Mouse (Mus musculus): ENCODE data around the gene Emp3. TPM values are rescaled to one million over a fixed set of nuclear protein-coding genes. Genes with fewer than 3 reads are reported as not detected.
"Not testable (repeated sequence)": the region's sequence is repeated elsewhere in the genome, so short reads cannot be mapped to it uniquely, and the experiment has no call there.

Gene Emp3
- total RNA-seq, 2 experiments from 2014 or later: 2.1 to 2.3 TPM

GRCm38 (mm10) chr7:45916056-45917003 lies 4.9 kb downstream of the Emp3 start:
- peak; percentile 76 to 77 for DNase-seq (ENCODE audit: low spot score in 2 of 2)

GRCm38 (mm10) chr7:45915011-45915410 lies 6.2 kb downstream of the Emp3 start:
- no peak for DNase-seq (ENCODE audit: low spot score in 2 of 2)

- no peak for DNase-seq (ENCODE audit: low spot score in 2 of 2)
These were observed 7.1 kb downstream of the Emp3 start for GRCm38 (mm10) chr7:45914067-45914466.

GRCm38 (mm10) chr7:45909145-45909544 lies 12.1 kb downstream of the Emp3 start:
- no peak for DNase-seq (ENCODE audit: low spot score in 2 of 2)

GRCm38 (mm10) chr7:45908384-45908783 lies 12.8 kb downstream of the Emp3 start:
- DNase-seq (ENCODE audit: low spot score in 2 of 2): no peak

GRCm38 (mm10) chr7:45906622-45907021 lies 14.6 kb downstream of the Emp3 start:
- no peak for DNase-seq (ENCODE audit: low spot score in 2 of 2)

- no peak for DNase-seq (ENCODE audit: low spot score in 2 of 2)
These were observed 18.7 kb downstream of the Emp3 start for GRCm38 (mm10) chr7:45902481-45903002.

- no peak for DNase-seq (ENCODE audit: low spot score in 2 of 2)
These were observed 19.6 kb downstream of the Emp3 start for GRCm38 (mm10) chr7:45901562-45901961.

- not testable (repeated sequence) for DNase-seq (ENCODE audit: low spot score in 2 of 2)
These were observed 23.1 kb downstream of the Emp3 start for GRCm38 (mm10) chr7:45898125-45898524.

- peak; percentile 32 to 61 for DNase-seq (ENCODE audit: low spot score in 2 of 2)
These were observed 23.9 kb downstream of the Emp3 start for GRCm38 (mm10) chr7:45897258-45897757.

- DNase-seq (ENCODE audit: low spot score in 2 of 2): peak; percentile 95 to 98
These were observed 24.5 kb downstream of the Emp3 start, which contains the start of the genes Syngr4 and Tmem143 for GRCm38 (mm10) chr7:45896517-45897257. Syngr4 (minus strand) TSS chr7:45896714. Tmem143 (plus strand) TSS chr7:45896941.

- no peak for DNase-seq (ENCODE audit: low spot score in 2 of 2)
These were observed 25.2 kb downstream of the Emp3 start for GRCm38 (mm10) chr7:45895931-45896516.

GRCm38 (mm10) chr7:45892651-45893050 lies 28.6 kb downstream of the Emp3 start:
- no peak for DNase-seq (ENCODE audit: low spot score in 2 of 2)

GRCm38 (mm10) chr7:45887246-45887645 lies 34.0 kb downstream of the Emp3 start:
- no peak for DNase-seq (ENCODE audit: low spot score in 2 of 2)

- no peak for DNase-seq (ENCODE audit: low spot score in 2 of 2)
These were observed 40.2 kb downstream of the Emp3 start for GRCm38 (mm10) chr7:45881011-45881410.

- DNase-seq (ENCODE audit: low spot score in 2 of 2): no peak
These were observed 40.7 kb downstream of the Emp3 start for GRCm38 (mm10) chr7:45880531-45880930.

- DNase-seq (ENCODE audit: low spot score in 2 of 2): not testable (repeated sequence)
These were observed 42.9 kb downstream of the Emp3 start, which contains the start of gene Grin2d for GRCm38 (mm10) chr7:45878278-45878677. Grin2d (minus strand) TSS chr7:45878378.

GRCm38 (mm10) chr7:45876895-45877294 lies 44.3 kb downstream of the Emp3 start:
- DNase-seq (ENCODE audit: low spot score in 2 of 2): no peak

GRCm38 (mm10) chr7:45873061-45873947 lies 47.9 kb downstream of the Emp3 start:
- peak; percentile 28 to 50 for DNase-seq (ENCODE audit: low spot score in 2 of 2)

GRCm38 (mm10) chr7:45872624-45873023 lies 48.6 kb downstream of the Emp3 start, which contains the start of gene Kdelr1:
Kdelr1 (plus strand) TSS chr7:45872772.
- peak; percentile 85 to 93 for DNase-seq (ENCODE audit: low spot score in 2 of 2)

All from layer of hippocampus, adult 18-20 months (tissue).